Mouse (Mus musculus): Measurements from ENCODE around the gene Ppp1r12a. TPM values are rescaled to one million over a fixed set of nuclear protein-coding genes. Genes with fewer than 3 reads are reported as not detected.

Gene Ppp1r12a
- total RNA-seq, 1 experiment from 2014 or later, result 105 TPM

Other genes with a start within 250 kb of the Ppp1r12a start
- gene Pawr, start 169.9 kb downstream of the Ppp1r12a start, total RNA-seq (2021), result 10.1 and 10.9 TPM in 2 replicates